Comparison of ENCODE assay signal across 9 mouse cellular contexts in the genomic region with DNA sequence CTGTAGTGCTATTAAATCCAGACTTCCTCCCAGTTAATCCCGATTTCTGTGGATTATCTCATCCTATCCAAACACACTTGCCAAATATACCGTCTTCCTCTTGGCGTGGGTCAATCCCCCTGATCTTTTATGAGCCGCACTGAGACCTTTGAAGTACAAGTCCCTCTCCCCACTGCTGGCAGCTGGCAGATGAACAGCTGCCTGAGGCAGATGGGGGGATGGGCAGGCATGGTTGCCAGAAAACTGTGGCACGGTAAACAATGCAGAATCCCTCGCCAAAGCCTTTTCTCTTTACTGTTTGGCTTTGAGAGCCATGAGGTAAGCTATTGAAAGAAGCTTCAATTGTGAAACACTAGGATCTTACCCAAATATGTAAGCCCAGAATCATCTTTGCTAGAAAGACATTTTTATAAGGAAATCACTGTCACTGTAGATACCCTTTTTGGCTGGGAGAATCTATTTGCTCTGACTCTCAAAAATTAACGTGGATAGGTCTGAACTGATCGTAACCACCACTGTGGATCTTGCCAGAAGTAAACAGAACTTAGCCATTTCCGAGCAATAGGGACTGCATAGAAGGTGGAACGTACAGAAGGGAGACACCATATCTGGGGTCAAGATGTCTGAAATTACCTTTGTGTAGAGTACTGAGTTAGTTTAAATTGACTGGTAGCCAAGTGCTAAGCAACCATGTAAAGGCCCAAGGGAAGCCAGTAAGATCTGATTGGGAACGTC.
A peak's percentile ranks its signal among the peaks of the same experiment; 100 is the strongest.
DNase-seq lines count a peak whose midpoint lies in the region; ATAC-seq lines count a peak whose summit lies in the region.
"Had no signal": no experiment of that assay in that cellular context is flagged by ENCODE, and none has a peak within 500 bp of the region (broad histone marks: within the 10 kb centered on the region; RNA-seq: fewer than 3 reads in every experiment).

No protein-coding gene starts in this region.

- H3K9me3 ChIP-seq in heart, embryonic 16.5 days (replicated peaks; ENCODE audit: control insufficient read depth, low read length) = no peaks in the 10 kb centered on the region
- H3K9me3 ChIP-seq in midbrain, embryonic 11.5 days (ENCODE audit: control insufficient read depth, low read length) = no peaks in the 10 kb centered on the region
- H3K9me3 ChIP-seq: limb, embryonic 12.5 days had no signal

- H3K36me3 ChIP-seq in heart, embryonic 16.5 days (ENCODE audit: control insufficient read depth, insufficient read depth) = no peaks in the 10 kb centered on the region
- H3K36me3 ChIP-seq in midbrain, embryonic 11.5 days (ENCODE audit: control insufficient read depth, insufficient read depth, low read length) = no peaks in the 10 kb centered on the region
- H3K36me3 ChIP-seq: limb, embryonic 12.5 days had no signal

- H3K27me3 ChIP-seq in heart, embryonic 16.5 days (ENCODE audit: control insufficient read depth, insufficient read depth, low read length) = no peaks in the 10 kb centered on the region
- H3K27me3 ChIP-seq in midbrain, embryonic 11.5 days (ENCODE audit: control insufficient read depth, insufficient read depth, low read length) = no peaks in the 10 kb centered on the region
- H3K27me3 ChIP-seq: limb, embryonic 12.5 days had no signal

- H3K4me2 ChIP-seq in heart, embryonic 16.5 days (ENCODE audit: low read depth, low read length) = peak overlapping the region; percentile 15; the same call in 1 of the 2 replicates
- H3K4me2 ChIP-seq in midbrain, embryonic 11.5 days = no peak overlapping the region
- H3K4me2 ChIP-seq: limb, embryonic 12.5 days had no signal

- peak; percentile 30 to 67 for DNase-seq in cerebellum, postnatal 14 days
- DNase-seq in cerebellum, adult 18-20 months = no peak
- peak; percentile 12 for DNase-seq in right cerebral cortex, postnatal 14 days
- no peak for DNase-seq in right cerebral cortex, adult 2 months (ENCODE audit: low spot score in 2 of 2)
- DNase-seq in midbrain, embryonic 11.5 days (ENCODE audit: low spot score, missing footprints) = peak; percentile 92

- 50% methylated on average over 11 of the region's 11 CpGs for WGBS in heart, embryonic 16.5 days
- WGBS in midbrain, embryonic 11.5 days = 52% methylated on average over 11 of the region's 11 CpGs

- ATAC-seq in heart, embryonic 16.5 days (replicated peaks; ENCODE audit: extremely low read depth, insufficient read depth, low FRiP score) = no peak
- peak; percentile 85 for ATAC-seq in midbrain, embryonic 11.5 days (ENCODE audit: low FRiP score)
- ATAC-seq in activated CD4-positive, CD25-positive, alpha-beta regulatory T cell, adult 4 months = no peak
- ATAC-seq in monocyte, adult 5-6 weeks (replicated peaks; ENCODE audit: insufficient number of reproducible peaks, low FRiP score, low TSS enrichment, poor library complexity, severe bottlenecking) = no peak

- H3K9ac ChIP-seq in heart, embryonic 16.5 days (ENCODE audit: low read length) = no peak overlapping the region
- H3K9ac ChIP-seq in midbrain, embryonic 11.5 days (ENCODE audit: low read length) = no peak overlapping the region
- H3K9ac ChIP-seq: limb, embryonic 12.5 days had no signal

- H3K27ac ChIP-seq in heart, embryonic 16.5 days (ENCODE audit: low read length) = no peak overlapping the region; the same call in 1 of the 2 replicates
- no peak overlapping the region; the same call in 1 of the 2 replicates for H3K27ac ChIP-seq in midbrain, embryonic 11.5 days (ENCODE audit: low read depth, low read length)
- H3K27ac ChIP-seq: limb, embryonic 12.5 days had no signal

- H3K4me3 ChIP-seq in heart, embryonic 16.5 days (ENCODE audit: low read length) = no peak overlapping the region
- H3K4me3 ChIP-seq in midbrain, embryonic 11.5 days (ENCODE audit: low read depth, low read length) = no peak overlapping the region
- H3K4me3 ChIP-seq: limb, embryonic 12.5 days had no signal

- H3K4me1 ChIP-seq in heart, embryonic 16.5 days (ENCODE audit: control insufficient read depth, insufficient read depth, low read length) = no peaks in the 10 kb centered on the region; the same call in 1 of the 2 replicates
- H3K4me1 ChIP-seq in midbrain, embryonic 11.5 days (ENCODE audit: control insufficient read depth, insufficient read depth, low read length) = no peaks in the 10 kb centered on the region

Comparison
In these comparisons a context has a peak if more than half of its experiments do, and no peak if none do; other contexts are left out.
1. DNase-seq: peak in cerebellum, postnatal 14 days (2 of 2), right cerebral cortex, postnatal 14 days (single experiment) and midbrain, embryonic 11.5 days (single experiment); none in cerebellum, adult 18-20 months (0 of 2) and right cerebral cortex, adult 2 months (0 of 2).